Mouse (Mus musculus): Measurements from ENCODE around the gene Kri1. TPM values are rescaled to one million over a fixed set of nuclear protein-coding genes. Genes with fewer than 3 reads are reported as not detected.
"Not testable (repeated sequence)": the region's sequence is repeated elsewhere in the genome, so short reads cannot be mapped to it uniquely, and the experiment has no call there.

The Kri1 gene
- total RNA-seq, 2 experiments from 2014 or later, result 31.9 to 32.3 TPM

DNA sequence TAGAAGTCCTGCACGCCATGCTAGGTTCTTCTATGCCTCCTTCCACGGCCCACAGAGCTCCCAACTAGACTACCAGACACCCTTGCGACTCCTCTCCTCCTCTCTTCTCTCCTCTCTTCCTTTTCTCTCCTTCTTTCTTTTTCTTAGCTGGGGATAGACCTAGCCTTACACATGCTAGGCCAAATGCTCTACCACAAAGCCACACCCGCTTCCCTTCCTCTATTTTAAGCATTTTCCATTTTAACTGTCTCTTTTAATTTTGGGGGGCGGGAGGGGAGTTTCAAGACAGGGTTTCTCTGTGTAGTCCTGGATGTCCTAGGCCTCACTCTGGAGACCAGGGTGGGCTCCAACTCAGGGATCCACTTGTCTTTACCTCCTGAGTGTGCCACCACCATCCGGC is 31.0 kb upstream of the Kri1 start:
- DNase-seq (ENCODE audit: low spot score in 2 of 2), result no peak
- intact Hi-C loops (cut with DNase I), result no loop called here

DNA sequence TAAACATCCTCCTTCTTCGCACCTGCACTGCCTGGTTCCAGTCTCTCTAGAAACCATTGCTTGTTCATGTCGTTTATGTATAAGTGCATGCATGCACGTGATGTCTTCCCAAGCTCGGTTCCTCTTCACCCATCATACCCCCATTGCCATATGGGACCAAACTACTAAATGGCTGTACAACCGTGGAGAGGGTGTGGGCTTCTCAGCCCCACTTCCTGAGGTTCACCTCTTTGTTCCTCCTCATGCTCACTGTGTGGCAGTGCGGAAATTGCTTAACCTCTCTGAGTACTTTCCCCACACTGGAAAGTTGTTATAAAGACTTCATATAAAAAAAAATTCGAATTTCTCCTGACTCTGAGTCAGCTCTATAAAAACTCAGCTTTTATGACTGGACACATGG is 28.9 kb upstream of the Kri1 start:
- no peak for DNase-seq (ENCODE audit: low spot score in 2 of 2)
- intact Hi-C loops (cut with DNase I), result no loop called here

DNA sequence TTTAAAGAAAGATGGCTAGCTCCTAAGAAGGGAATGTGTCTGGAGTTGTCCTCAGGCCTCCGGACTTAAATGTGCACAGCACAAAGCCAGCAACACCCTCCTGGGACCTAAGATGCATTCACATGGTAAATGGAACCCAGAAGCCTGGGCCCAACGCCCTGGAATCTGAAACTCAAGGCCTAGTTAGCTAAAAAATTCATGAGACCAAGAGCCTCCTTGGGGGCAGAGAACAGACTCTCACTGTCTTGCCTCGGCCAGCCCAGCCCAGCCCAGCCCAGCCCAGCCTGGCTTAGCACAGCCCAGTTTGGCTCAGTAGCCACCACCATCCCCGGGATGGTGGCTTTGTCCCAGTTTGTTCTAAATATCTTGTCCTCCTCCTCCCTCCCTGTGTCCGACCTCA is 27.7 kb upstream of the Kri1 start:
- intact Hi-C loops (cut with DNase I), result no loop called here
- DNase-seq (ENCODE audit: low spot score in 2 of 2), result no peak

DNA sequence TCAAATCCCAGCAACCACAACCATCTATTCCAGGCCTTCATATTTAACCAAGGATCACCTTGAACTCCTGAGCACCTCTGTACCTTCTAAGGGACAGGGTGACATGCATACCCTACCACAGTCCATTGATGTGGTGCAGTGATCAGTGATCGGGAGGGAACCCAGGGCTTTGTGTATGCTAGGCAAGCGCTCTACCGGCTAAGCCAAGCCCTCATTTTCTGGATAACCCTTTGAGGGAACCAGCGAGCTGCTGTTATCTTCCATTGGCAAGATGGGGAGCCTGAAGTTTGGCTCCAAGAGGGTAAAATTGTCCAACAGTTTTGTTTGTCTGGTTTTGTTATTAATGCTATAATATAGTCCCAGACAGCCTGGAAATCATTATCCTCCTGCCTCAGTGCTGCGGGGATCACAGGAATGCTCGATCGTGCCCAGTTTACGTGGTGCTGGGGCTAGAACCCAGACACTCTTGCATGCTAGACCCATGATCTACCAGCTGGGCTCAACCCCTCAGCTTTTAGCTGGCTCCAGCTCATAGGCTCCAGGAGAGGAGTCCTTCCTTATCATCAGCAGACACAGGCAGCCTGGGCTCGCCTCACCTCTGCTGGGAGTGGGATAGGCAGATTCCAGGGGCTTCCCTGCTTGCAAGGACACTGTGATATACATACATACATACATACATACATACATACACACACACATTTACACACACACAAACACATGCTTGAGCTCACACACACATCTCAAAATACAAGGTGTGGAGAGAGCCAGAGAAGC is 26.8 kb upstream of the Kri1 start:
- intact Hi-C loops (cut with DNase I), result no loop called here
- no peak for DNase-seq (ENCODE audit: low spot score in 2 of 2)

DNA sequence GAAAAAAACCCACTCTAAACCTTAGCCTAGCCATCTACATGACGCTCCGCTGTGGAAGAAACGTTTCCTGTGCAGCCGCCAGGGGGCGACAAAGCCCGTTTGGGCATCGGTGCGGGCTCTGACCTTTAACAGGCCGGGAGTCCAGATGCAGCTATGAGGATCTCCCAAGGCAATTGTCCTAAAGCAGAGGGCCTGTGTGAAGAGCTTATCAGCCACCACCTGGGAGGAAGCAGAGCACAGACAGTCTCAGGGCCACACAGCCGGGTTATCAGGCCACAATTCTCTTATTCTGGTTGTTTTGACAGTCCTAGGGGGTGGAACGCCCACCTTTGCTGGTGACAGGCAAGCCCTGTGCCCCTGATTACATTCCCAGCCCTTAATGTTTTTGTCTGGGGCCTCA is 25.6 kb upstream of the Kri1 start:
- intact Hi-C loops (cut with DNase I), result loop anchor here (1.0 to 2.0 kb wide), 2 partner anchors 44 to 97 kb away; partner anchors contain the start of gene Qtrt1

DNA sequence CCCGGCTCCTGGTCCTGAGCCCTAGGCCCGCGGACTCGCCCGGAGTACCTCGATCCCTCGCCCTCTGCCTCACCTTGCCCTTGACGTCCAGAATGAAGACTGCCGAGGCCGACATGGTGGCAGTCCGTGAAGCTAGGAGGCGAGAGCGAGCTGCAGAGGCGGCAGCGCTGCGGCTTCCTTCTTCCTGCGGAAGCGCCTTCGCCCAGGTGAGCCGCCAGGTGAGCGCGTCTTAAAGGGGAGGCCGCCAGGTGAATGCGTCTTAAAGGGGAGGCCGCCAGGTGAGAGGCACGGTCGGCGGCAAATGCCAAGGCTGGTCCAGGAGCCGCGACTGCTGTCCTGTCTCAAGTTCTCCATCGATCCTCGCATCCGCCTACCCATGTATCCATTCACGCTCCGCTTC is 24.4 kb upstream of the Kri1 start, which contains the start of gene Ap1m2:
Gene Ap1m2, minus strand, starts transcription at position 204 of the 400 bp plus-strand sequence.
- intact Hi-C loops (cut with DNase I), result loop anchor here (2.0 kb wide), 1 partner anchor 99 kb away; the partner anchor contains the start of gene Qtrt1
- DNase-seq (ENCODE audit: low spot score in 2 of 2), result no peak

More for the DNA sequence above, 25.6 kb upstream of the Kri1 start:
- peak; percentile 67 to 80 for DNase-seq (ENCODE audit: low spot score in 2 of 2)

DNA sequence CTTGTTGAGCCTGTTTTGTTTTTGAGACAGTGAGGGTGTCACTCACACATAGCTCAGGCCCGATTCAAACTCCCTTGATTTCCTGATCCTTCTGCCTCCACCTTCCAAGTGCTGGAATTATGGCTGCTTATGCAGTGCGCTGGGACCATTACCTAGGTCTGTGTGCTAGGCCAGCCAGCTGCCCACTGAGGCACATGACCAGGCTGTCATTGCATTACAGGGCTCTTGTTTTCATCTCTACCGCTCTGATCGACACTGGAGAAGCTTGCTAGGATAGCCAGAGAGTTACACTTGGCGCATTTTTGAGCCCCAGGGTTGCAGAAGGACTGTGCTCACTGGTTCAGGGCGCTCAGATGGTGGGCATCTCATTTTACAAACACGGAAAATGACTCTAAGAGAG is 23.9 kb upstream of the Kri1 start:
- intact Hi-C loops (cut with DNase I), result loop anchor here (2.0 kb wide), 1 partner anchor 99 kb away; the partner anchor contains the start of gene Qtrt1
- no peak for DNase-seq (ENCODE audit: low spot score in 2 of 2)

DNA sequence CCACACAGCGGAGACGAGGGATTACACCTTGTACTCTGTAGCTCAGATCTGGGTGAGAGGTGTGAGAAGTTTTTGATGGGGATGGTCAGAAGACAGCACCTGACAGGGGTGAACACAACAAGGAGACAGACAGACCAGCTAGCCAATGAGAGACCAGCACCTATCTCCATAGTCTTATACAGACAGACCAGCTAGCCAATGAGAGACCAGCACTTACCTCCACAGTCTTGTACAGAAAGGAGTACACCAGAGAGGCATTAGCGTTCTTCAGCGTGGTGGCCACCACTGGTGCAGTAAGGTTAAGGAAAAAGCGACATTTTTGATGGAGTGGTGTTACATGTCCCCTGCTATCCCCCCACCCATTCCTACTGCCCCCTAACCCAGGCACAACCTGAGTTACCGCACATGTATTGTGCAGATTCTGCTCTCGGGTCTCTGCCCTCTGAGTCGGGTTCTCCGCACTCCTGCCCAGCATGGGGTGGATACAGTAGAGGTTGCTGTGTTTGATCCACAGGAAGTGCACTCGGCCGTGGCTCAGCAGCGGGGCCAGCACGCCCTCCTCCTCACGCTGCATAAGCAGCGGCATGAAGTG is 21.5 kb upstream of the Kri1 start:
- intact Hi-C loops (cut with DNase I), result no loop called here
- no peak for DNase-seq (ENCODE audit: low spot score in 2 of 2)

DNA sequence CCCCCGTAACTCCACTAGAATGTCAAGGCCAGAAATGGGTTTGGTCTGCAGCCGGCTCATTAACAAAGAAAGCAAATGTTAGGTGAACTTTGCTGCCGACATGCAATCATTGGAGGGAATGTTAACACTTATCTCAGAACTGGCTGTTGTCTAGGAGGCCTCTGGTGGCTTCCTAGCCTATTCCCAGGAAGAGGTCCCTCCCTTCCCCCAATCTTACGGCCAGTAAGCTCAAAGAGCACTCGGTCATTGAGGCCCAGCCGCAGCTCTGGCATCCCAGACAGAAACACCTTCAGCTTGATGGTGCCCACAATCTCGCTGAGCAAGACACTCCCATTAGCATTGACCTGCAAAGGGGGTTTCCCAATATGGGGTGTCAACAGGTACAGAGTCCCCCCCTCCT is 17.3 kb upstream of the Kri1 start:
- intact Hi-C loops (cut with DNase I), result no loop called here
- no peak for DNase-seq (ENCODE audit: low spot score in 2 of 2)

DNA sequence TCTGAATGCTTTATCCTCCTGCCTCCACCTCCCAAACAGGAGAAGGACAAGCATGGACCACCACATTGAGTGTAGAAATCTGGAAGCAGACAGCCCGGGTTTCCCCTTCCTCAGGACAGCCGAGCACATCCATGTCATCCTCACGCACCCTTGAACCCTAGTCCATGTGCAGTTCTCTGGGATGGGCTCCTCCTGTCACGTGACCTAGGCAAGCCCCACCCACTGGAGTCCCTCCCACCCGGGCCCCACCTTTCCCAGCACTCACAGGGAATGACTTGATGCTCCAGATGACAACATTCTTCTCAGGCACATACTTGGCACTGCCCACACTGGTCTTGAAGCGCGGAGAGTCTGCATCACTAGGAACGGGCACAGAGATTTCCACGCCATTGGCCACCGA is 11.2 kb upstream of the Kri1 start:
- intact Hi-C loops (cut with DNase I), result no loop called here
- DNase-seq (ENCODE audit: low spot score in 2 of 2), result no peak

DNA sequence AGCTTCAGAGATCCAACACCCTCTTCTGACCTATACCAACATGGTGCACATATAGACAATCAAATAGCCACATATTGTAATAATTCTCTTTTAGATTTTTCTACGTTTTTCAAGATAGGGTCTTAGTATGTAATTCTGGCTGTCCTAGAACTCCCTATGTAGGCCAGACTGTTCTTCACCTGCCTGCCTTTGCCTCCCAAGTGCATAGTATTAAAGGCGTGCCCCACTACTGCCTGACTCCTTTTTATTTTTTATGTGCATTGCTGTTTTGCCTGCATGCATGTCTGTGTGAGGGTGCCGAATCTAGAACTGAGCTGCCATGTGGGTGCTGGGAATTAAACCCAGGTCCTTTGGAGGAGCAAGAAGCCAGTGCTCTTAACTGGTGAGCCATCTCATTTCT is 4.5 kb upstream of the Kri1 start:
- no peak for DNase-seq (ENCODE audit: low spot score in 2 of 2)
- intact Hi-C loops (cut with DNase I), result no loop called here

DNA sequence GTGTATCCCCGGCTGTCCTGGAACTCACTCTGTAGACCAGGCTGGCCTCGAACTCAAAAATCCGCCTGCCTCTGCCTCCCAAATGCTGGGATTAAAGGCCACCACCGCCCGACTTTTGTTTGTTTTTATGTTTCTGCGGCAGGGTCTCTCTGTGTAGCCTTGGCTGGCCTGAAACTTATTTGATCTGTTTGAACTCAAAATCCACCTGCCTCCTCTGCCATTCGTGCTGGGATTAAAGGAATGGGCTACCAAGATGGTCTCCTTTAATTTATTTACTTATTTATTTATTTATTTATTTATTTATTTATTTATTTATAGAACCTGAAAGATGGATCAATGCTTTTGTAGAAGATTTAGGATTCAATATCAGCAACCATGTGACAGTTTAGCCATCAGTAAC is 4.1 kb upstream of the Kri1 start:
- DNase-seq (ENCODE audit: low spot score in 2 of 2); intact Hi-C loops (cut with DNase I): not testable (repeated sequence)

DNA sequence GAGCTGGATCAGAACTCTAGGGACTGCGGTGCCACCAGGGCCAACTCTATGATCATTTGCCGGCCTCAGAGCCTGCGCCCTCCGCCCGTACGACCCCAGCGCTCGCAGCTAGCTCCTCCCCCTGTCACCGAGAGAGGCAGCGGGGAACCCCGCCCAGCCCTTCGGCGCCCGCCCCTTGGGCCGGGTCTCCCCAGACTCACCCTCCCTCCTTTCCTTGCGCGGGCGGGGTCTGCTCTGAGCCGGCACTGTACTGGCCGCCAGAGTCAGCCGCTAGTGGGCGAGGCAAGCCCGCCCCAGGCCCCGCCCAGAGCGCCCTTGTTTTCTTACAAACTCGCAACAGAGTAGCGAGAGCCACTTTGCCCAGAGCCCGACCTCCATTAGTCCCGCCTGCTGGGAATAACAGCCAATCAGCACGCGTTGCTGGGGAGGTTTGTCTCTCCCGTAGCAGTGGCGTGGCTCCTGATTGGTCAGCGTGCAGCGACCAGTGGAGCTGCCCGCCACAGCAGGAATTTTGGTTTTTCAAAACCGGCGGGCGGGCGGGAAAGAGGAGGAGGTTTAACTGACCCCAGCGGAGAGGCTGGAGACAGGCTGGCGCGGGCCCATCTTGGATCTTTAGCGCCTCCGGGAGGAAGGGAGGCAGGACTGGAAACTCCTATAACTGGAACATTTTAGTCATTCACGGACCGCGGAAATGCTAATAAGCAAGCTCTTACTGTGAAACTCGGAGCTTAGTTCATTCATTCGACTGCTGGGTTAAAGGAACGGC is 3.4 kb upstream of the Kri1 start, which contains the start of gene Cdkn2d:
Gene Cdkn2d, minus strand, starts transcription at position 386 of the 766 bp plus-strand sequence.
- peak; percentile 100 for DNase-seq (ENCODE audit: low spot score in 2 of 2)
- intact Hi-C loops (cut with DNase I), result no loop called here

DNA sequence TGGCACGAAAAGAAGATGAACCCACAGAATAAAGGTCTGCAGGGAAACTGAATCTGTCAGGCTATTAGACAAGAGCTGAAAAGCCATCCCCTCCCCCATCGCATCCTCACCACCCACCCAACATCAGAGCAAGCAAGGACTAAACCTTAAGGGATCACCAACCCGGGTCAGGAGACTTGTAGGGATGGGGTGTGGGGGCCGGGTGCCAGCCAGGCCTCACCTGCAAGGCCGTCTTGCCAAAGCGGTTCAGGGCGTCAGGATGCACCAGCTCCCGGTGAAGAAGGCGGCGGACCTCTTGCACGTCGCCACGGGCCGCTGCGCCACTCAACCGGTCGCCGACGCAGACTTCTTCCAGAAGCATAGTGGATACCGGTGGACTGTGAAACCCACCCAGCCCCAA is 2.8 kb upstream of the Kri1 start:
- peak in 1 of 2 experiments; percentile 61 for DNase-seq (ENCODE audit: low spot score in 2 of 2)
- intact Hi-C loops (cut with DNase I), result no loop called here

DNA sequence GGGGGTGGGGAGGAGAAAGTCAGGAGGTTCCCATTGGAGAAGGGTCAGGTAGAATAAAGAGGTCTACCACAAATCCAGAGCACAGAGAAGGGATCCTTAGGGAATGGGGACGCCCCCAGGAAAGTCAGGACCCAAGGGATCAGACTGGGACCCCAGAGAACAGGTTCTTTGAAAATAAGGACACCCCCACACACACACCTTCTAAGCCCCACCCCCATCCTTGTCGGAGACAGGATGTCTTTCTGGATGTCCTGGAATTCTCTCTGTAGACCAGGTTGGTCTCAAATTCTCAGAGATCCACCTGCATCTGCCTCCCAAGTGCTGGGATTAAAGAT is 1.5 kb upstream of the Kri1 start:
- DNase-seq (ENCODE audit: low spot score in 2 of 2), result no peak
- intact Hi-C loops (cut with DNase I), result no loop called here

DNA sequence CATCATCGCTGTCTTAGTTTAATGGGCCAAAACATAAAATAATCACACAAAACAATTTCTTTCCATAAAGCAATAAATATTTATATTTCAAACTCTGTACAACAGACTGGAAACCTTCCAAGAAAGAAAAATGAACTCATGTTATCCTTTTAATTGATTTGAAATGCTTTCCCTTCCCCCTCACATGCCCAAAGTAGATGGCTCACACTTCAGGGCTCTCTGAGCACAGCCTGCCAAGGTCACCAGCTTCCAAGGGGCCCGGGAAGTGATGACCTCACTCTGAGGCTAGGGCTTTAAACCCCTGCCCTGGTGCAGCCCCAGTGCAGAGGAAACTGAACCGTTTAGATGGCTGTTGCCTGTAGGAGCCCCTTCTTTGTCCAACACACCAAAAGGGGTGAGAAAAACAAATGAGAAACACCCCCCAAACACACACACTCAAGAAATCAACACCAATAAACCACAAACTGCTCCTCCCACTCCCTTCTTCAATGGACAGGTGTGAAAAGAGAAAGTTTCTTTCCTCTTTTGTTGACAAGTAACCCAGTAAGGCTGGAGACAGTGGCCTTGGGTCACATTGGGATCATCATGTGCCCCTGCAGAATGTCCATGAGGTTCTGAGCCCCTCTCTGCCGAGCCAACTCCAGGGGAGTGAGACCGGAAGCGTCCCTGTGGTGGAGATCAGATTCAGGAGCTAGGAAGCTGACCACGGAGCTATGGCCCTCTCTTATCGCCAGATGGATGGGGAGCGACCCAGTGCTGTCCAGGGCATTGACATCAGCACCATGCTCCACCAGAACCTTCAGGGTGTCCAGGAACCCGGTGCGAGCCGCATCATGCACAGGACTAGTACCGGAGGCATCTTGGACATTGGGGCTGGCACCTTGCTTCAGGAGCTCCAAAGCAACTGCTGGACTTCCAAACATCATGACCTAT is 901 bp upstream of the Kri1 start:
- DNase-seq (ENCODE audit: low spot score in 2 of 2), result no peak
- intact Hi-C loops (cut with DNase I), result no loop called here

DNA sequence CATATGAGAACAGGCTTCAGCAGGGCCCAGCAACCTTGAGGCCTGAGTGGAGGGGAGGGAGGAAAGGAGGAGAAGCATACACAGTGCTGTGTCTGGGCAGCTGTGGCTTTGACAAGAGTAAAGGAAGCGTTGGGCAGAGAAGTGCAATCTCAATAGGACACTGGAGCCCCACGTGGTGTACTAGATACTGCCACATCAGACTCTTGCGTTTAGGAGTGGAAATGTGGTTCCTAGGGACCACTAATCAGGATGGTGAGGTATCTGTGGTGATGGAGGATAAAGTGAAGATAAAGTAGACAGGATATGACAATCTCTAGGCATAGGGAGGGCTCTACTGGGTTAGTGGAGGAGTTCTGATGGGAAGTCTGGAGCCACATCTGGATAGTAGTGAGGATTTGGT is 1.0 kb downstream of the Kri1 start:
- intact Hi-C loops (cut with DNase I), result no loop called here
- no peak for DNase-seq (ENCODE audit: low spot score in 2 of 2)

DNA sequence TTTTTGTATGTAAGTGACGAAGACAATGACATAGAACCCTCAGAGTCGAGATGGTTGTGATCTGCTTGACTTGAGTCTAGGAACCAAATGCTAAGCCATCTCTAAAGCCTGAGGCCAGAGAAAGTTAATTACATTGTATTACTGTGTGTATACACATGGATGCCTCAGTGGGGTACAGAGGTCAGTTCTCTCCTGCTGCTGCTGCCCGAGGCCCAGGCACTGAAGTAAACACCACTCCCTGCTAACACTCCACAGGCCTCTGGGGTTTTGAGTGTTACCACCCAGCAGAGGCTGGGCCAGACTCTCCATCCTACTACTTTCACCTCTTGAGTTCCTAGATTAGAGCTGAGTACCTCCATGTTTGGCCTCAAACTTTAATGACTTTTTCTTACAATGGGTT is 3.8 kb downstream of the Kri1 start:
- intact Hi-C loops (cut with DNase I), result no loop called here

DNA sequence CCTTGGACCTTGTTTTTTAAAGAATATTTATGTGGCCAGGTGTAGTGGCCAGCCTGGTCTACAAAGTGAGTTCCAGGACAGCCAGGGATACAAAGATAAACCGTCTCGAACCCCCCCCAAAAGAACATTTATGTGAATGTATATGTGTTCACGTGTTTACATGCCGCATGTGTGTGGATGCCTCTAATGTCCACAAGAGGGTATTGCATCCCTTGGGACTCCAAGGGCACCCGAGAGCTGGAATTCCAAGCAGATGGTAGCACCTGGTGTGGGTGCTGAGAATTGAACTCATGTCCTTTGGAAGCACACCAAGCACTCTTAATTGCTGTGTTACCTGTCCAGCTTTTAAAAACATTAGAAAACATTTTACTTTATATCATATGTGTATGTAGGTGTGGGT is 4.2 kb downstream of the Kri1 start:
- DNase-seq (ENCODE audit: low spot score in 2 of 2), result no peak
- intact Hi-C loops (cut with DNase I), result no loop called here

More for the DNA sequence above, 3.8 kb downstream of the Kri1 start:
- no peak for DNase-seq (ENCODE audit: low spot score in 2 of 2)

Data from left cerebral cortex, postnatal 14 days (tissue).